Mouse (Mus musculus) large intestine, adult 2 months (tissue): ENCODE results near the gene Cops7b. TPM values are rescaled to one million over a fixed set of nuclear protein-coding genes. Genes with fewer than 3 reads are reported as not detected.
"Not testable (repeated sequence)": the region's sequence is repeated elsewhere in the genome, so short reads cannot be mapped to it uniquely, and the experiment has no call there.

Experiments
- DNase-seq: peaks from one replicate; pipeline ENCODE4 v3.0.0-alpha.2; 2012; ENCODE audit warnings: low read depth, low spot score
- WGBS: fragments of 180-500 bp; shearing (Covaris S2); methylation state at CpG from one replicate; pipeline ENCODE4 v1.1.7; 2018; 5-methylcytosine and 5-hydroxymethylcytosine counted together
- polyA plus RNA-seq: library from polyadenylated mRNA; depleted of rRNA; stranded (reverse); fragments of >200 nt; gene quantifications from 2 replicates; pipeline ENCODE4 v1.2.3, GENCODE M21; 2012; rRNA removed

Cops7b gene
- 26.6 and 27.9 TPM in 2 replicates for polyA plus RNA-seq

DNA sequence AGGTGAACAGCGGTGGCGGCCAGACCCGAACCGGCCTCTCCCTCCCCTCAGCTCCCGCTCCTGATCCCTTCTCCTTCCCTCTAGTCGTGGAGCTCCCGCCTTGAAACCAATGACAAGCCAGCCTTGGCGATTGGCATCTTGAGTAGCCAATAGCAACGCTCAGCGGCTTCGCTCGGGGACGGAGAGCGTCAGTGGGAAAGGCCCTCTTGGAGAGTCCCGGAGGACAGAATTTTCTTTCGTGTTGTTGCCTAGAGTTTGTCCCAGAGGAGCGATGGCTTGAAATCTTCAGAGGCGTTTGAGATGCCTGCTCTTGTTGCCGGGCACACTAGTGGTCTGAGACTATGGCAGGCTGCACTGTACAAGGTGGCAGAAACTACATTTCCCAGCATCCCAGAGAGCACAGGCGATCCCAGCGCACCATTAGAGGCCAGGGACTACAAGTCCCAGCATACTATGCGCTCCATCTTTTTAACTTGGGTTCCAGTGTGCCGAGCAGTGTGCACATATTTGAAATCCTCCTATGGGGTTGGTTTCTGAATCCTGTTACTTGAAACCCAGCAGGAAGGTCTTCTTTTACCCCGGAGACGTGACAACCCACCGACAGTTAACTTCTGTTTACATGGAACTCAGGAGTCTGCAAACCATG is at the start of gene Cops7b, which contains the start of gene Pde6d:
Gene Cops7b (plus strand): TSS at position 454 of the 646 bp plus-strand sequence.
Gene Pde6d (minus strand): TSS at position 179 of the 646 bp plus-strand sequence.
- WGBS: under 1% methylated on average over 26 of the region's 26 CpGs
- DNase-seq: peak; percentile 97

DNA sequence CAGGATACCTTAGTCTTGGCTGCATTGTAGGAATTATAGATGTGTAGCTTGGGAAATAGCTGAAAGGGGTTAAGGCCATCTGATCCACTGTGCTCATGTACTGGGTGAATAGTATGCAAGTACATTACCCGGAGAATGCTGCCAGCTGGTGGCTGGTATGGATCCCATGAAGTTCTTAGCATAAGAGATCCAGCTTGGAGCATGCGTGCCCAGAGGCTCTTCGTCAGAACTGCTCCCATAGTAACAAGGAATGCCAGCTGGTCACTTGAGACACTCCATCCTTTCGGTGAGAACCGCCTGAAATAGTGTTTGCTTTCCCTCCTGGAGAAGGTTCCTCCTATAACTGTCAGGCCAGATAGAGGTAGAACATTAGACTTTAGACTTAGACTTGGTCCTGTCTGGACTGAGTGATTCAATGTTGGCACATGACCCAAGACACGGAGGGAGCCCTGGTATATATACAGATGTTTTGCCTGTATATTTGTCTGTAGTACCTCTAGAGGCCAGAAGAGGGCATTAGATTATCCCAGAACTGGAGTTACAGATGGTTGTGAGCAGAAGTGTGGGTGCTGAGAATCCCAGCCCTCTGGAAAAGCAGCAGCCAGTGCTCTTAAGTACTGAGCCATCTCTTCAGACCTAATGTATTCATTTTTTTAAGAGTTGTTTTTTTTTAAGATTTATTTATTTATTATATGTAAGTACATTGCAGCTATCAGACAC is 49.1 kb upstream of the Cops7b start:
- WGBS: 56% methylated on average over 6 of the region's 6 CpGs
- no peak for DNase-seq

DNA sequence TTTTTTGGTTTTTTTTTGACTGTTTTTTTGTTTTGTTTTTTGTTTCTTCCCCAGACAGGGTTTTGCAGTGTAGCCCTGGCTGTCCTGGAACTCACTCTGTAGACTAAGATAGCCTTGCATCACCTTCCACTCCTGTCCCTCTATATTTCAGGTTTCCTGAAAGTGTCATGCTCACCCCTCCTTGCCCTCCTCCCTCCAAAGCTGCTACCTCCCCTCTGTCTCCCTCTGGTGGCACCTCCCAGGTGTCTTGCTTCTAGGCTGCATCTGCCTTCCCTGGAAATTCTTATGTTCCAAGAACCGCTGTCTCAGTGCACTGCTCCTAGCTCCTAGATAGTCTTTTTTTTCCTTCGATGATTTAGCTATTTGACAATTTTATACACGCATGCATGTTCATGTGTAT is 44.3 kb upstream of the Cops7b start:
- DNase-seq: no peak
- WGBS: 72% methylated on average over 3 of the region's 3 CpGs

DNA sequence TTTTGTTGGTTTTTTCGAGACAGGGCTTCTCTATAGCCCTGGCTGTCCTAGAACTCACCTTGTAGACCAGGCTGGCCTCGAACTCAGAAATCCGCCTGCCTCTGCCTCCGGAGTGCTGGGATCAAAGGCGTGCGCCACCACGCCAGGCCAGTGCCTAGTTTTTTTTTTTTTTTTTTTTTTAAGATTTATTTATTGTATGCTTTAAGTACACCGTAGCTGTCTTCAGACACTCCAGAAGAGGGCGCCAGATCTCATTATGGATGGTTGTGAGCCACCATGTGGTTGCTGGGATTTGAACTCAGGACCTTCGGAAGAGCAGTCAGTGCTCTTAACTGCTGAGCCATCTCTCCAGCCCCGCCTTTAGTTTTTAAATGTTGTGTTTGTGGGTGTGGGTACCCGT is 43.1 kb upstream of the Cops7b start:
- 84% methylated on average over 12 of the region's 12 CpGs for WGBS
- not testable (repeated sequence) for DNase-seq

DNA sequence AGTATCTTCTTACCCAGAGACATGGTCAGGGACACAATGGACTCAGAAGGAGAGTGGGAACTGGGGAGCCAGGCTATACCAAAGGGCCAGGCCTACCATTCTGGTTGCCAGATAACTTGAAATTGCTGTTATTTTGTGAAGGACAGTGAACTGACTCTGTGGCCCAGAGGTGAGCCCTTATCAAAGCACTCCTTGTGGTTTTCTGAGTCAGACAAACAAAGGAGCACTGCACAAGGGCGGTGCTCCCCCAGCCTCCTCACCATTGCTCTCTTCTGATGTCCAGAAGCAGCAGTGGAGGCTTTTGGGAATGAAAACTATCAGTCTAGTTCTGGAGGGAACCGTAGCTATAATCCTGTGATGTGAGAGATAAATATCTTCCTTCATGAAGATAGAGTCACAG is 40.1 kb upstream of the Cops7b start:
- 81% methylated on average over 2 of the region's 2 CpGs for WGBS
- DNase-seq: no peak

DNA sequence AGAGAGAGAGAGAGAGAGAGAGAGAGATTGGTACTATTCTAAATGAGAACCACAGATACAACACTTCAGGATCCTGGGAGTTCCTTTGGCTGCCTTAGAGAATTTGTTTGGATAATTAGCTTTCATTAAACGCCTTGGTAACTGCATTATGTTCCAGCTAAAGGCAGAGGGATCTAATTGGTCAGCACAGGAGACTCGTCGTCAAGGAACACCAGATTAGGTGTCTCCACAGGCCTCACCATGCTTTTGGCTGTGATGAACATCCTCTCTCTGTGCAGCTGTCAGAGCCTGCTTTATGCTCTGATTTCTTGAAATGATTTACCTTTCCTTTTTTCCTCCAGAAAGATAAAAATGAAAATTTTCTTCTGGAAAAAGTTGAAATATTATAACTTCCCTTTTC is 35.9 kb upstream of the Cops7b start:
- no peak for DNase-seq
- WGBS: 84% methylated on average over 3 of the region's 3 CpGs

DNA sequence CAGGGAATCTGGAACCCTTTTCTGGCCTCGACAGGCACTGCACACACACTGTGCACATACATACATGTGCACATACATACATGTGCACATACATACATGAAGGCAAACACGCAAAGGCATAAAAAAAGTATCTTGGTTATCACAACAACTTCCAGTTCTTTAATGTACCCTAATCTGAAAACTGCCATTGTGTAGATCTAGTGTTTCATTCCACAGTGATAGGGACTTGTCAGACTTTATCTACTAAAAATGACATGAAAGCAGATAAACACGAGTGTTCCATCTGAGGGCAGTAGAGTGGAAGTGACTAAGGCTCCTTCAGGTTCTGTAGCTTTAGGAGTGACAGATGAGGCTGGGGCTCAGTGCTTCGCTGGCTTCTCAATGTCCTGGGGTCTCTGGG is 31.4 kb upstream of the Cops7b start:
- 82% methylated on average over 4 of the region's 4 CpGs for WGBS
- no peak for DNase-seq

DNA sequence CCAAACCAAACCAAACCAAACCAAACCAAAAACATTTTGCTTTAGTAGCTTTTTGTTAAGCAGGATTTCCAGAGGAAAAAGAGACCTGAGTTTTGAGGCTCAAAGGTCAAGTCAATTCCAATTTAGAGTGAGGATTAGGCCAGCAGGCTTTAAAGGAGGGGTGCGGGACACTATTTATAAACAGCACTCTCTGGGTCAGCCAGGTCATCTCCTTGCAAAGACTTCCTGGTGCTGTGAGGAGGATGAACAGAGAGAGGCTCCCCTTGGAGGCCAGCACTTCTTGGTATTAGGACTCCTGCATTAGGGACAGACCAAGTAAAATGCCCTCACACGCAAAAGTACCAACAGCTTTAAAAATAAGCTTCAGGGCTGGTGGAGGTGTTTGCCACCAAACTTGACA is 30.8 kb upstream of the Cops7b start:
- WGBS: 54% methylated on average over 2 of the region's 2 CpGs
- no peak for DNase-seq

DNA sequence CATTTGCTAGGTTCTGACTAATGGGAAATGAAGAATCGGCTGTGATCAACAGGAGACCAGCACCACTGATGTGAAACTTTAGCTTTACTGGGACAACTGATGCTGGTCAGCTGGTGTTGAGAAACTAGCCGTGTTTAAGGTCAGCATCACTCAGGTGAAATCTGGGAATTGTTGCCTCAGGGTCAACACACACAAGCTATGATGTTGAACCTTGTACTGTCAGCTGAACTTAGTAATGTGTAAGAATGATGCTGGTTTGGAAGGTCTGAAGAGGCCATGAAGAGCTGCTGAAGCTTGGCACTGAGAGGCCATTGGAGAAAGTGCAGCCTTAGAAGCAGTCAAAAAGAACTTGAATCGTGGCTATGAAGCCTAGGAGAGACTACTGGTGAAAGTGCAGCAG is 27.0 kb upstream of the Cops7b start:
- 86% methylated on average over 3 of the region's 3 CpGs for WGBS
- DNase-seq: no peak

DNA sequence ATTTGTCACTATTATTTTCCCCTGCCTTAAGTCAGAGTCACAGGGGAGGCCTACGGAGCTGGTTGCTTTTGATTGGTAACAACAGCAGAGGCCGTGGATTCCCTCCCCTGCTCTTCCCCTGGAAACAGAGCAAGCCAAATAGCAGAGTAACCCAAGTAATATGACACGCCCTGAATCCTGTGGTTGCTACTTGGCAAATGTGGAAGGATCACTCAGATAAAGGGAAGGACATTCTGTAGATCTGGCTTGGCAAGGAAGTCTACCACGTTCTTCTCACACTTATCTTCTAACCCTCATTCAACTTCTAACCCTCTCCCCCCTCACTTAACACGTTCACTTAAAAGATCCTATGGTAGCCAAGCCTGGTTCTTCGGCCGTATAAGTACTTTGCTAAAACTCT is 24.8 kb upstream of the Cops7b start:
- 57% methylated on average over 7 of the region's 7 CpGs for WGBS
- DNase-seq: no peak

DNA sequence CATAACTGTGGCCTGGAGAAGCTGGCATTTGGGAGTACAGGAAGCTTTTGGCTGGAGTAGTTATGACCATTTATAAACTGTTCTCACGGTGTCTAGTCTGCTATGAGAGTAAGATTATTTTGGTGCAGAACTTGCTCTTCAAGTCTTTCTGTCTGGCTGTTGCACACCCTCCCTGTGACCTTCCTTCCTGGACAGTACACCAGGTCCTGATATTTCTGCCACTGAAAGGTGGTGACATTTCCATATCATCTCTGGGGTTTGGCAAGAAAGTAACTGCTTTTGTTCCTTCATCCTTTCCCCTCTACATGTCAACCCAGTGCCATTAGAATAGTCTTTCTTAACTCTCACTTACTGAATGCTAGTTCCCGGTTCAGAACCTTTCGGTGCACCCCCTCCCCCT is 23.5 kb upstream of the Cops7b start:
- WGBS: 81% methylated on average over 3 of the region's 3 CpGs
- no peak for DNase-seq

DNA sequence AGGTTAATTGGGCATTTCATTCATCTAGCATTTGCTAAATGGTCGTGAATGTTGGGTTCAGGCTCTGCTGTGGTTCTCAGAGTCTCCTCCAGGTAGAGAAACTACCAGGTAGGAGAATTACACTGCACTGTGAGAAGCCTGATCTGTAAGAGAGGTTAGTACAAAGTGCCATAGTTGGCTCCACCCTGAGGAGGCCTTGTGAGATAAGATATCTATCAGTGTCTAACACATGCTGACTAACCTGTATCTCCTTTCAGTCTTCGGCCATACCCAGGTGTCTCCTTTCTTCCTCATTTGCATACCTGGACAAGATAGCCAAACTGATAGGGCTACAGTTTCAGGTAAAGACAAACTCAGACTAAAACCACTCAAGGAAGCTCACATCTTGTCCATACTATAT is 20.0 kb upstream of the Cops7b start:
- no peak for DNase-seq
- WGBS: 58% methylated on average over 2 of the region's 2 CpGs

DNA sequence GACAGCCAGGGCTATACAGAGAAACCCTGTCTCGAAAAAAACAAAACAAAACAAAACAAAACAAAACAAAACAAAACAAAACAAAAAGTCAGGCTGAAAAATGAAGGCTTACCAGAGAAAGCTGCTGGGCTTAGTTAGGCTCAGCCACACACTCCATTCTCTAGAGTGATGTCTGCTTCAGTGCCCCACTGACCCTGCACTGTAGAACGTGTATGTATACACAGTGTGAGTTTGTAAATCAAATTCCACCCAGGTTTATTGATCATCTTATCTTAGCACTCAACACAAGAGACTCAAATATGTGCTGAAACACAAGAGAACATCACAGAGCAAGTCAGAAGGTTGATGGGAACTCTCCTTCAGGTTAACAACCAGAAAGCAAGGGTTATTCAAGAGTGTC is 14.3 kb upstream of the Cops7b start:
- no peak for DNase-seq
- 63% methylated on average over 2 of the region's 2 CpGs for WGBS

DNA sequence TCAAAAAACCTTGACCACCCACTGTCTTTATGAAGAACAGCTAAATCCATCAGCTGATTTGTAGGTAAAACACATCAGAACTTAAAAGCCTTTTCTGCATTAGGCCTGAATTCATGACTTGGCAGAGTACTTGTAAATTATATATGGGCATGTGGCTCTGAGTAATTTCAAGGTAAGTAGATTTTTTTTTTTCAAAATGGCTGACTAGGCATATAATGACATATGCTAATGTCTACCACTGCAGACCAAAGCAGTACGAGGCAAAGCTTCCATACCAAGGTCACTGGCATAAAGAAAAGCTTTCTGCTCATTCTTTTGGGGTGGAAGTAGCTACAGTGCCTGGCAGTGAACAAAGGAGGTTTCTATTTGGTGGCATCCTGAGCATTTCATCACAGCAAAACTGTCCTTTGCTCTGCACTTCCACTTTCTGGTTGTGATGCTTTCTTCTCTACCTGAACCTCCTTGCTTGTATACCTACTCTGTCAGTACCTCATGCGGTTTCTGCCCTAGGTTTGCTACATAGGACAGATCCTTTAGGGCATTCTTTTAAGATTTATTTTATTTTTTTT is 13.3 kb upstream of the Cops7b start:
- no peak for DNase-seq
- WGBS: 97% methylated on average over 2 of the region's 2 CpGs

DNA sequence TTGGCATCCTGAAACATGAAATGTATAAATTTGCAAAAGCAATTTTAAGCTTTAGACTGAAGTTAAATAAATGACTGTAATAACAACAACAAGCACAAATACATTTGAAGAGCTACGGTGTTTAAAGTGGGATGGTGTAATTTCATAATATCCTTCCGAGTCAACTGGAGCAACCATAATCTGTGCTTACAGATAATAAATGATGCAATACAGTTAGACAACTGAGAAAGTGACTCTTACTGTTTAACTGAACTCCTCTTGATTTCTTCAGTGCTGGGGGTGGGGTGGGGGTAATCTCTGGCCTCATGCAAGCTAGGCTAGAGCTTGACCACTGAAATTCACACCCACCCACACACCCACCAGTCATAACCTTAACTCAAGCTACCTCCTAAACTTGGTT is 11.3 kb upstream of the Cops7b start:
- WGBS: 73% methylated on average over 2 of the region's 2 CpGs
- DNase-seq: no peak

DNA sequence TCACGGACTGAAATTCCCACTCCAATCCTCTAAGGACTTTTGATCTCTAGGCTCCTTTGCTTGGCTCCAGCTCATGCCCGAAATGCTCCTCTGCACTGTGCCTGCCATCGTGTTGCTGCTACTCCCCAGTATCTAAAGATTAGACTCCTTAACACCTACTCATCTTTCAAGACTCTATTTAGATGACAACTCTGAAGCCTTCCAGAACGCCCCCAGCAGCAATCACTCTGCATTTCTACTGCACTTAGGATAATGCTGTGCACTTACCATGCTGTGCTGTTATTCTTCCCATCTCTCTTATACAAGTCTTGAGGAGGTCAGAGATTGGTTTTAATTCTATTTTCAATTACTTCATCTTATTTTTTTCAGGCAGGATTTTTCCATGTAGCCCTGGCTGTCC is 10.8 kb upstream of the Cops7b start:
- DNase-seq: no peak
- 83% methylated on average over 4 of the region's 4 CpGs for WGBS

DNA sequence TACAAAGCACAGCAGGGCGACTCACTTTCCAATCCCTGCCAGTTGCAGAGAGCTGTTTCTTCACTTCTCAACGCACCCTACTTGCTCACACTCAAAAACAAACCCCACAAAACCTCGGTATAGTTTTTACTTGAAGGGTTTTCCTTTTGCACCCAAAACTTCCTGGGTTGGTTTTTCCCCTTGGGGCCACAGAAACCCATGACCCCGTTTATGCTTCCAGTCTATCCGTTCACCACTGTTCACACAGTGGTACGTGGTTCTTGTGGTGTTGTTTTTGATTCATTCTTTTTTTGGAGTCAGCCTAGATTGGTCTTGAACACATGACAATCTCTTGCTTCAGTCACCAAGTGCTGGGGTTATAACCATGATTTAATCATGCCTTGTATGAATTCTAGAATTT is 2.3 kb upstream of the Cops7b start:
- no peak for DNase-seq

DNA sequence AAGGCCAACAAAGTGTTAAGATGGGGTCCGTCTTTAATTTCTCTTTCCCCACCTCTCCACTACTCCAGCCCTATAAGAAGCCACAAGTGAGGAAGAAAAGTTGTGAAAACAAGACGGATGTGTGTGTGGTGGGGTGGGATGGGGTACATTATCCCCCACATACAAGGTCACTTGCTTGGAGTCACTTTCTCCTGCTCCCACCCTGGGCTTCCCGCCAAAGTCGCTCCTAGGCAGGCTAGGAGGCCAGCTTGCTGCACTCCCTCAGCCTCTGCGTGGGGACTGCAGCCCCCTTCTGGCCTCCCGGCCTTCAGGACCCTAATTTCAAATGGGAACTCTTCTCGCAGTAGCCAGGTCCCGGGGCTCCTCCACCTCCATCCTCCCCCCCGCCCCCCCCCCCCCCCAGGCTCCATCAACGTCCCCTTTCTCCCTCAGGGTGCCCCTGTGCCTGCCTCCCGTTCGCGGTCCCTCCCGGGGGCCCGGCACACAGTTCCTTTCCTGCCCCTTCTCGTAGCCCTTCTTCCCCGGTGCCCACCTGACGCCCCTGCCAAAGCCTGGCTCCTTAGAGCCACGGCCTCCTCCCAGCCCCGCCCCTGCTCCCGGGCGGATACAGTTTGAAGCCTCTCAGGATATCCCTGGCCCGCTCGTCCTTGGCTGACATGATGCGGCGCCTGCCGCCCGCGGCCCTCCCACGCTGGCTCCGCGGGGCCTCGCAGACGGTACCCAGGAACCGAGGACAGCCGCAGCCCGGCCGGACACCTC is 833 bp upstream of the Cops7b start:
- WGBS: 3% methylated on average over 36 of the region's 38 CpGs
- DNase-seq: no peak

More for the DNA sequence above, 2.3 kb upstream of the Cops7b start:
- WGBS: 67% methylated on average over 6 of the region's 6 CpGs

DNA sequence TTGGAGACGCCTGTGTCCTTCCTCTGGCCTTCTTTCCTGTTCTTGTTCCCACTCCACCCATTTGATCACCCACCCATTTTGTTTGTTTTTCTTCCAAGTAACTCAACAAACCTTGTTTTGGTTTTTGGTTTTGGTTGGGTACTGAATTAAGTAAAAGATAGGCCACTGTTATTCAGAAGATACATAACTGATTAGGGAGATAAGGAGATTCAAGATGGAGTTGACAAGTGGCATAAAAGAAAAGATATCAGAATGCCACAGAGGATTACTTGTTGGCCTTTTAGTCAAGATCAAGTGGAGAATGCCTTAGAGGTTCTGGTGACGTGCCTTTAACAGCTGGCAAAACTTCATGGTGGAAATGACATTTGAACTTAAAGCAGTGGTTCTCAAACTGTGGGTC is 1.0 kb downstream of the Cops7b start:
- 62% methylated on average over 2 of the region's 2 CpGs for WGBS
- DNase-seq: no peak

DNA sequence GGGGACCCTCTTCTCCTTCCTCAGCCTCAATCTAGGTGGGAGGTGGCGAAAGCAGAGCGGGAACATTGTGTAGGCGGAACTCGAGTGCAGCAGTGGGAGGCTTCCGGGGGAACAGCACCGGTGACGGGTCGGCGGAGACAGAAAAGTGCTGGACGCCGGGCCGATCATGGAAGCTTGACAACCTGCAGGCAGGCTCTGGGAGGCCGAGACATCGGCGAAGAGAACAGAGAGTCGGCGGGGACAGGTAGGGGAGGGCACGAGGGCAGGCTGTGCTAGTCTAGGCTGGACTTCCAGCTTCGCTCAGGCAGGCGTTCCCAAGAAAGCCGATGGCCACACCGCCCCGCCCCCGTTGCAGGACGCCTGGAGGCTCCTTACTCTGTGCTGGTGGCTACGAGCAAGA is 4.3 kb downstream of the Cops7b start:
- WGBS: under 1% methylated on average over 26 of the region's 26 CpGs

More for the DNA sequence above, 4.3 kb downstream of the Cops7b start:
- DNase-seq: no peak
